Mouse (Mus musculus) brain, embryonic 14.5 days (tissue): Measurements from ENCODE around the gene Cep170b.

Source experiments
- CTCF ChIP-seq: fragments of 200-500 bp; IDR thresholded peaks from 2 replicates; pipeline ENCODE4 v1.5.1; 2012; ENCODE audit warnings: inconsistent platforms, mild to moderate bottlenecking, moderate library complexity, borderline replicate concordance; ENCODE audit not compliant: insufficient read depth, insufficient read length; ENCODE audit errors: extremely low read depth
- POLR2A ChIP-seq: fragments of 200-500 bp; IDR thresholded peaks from 2 replicates; pipeline ENCODE4 v1.6.1; 2012; ENCODE audit warnings: mild to moderate bottlenecking, inconsistent platforms, borderline replicate concordance; ENCODE audit not compliant: poor library complexity, insufficient read depth, insufficient read length, severe bottlenecking; ENCODE audit errors: extremely low read depth

DNA sequence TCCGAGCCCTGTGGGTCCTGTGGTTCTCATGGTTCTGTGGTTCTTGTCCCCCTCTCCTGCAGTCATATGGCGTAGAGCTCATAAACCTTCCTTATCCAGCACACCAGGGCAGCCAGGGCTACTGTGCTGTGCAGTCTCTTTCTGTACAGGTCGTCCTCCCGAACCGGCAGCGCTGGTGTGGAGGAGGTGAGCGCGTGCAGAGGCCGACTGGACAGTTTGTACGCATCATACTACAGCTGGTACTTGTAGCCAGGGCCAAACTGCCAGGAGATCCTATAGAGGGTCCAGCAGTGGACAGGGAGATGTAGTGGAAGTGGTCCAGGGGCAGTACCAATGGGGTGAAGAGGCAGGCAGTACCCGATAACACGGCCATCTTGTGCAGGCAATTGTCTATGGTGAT lies 30.7 kb downstream of the Cep170b start:
- TF ChIP-seq CTCF: no peak
- TF ChIP-seq POLR2A: no peak
